Mouse (Mus musculus) heart, postnatal 0 days (tissue): Measurements from ENCODE around the gene Vgf.

Experiments used
- CTCF ChIP-seq: IDR thresholded peaks from 2 replicates; pipeline ENCODE4 v1.5.1; 2016; ENCODE audit warnings: antibody characterized with exemption, control low read depth, low read depth
- EP300 ChIP-seq: IDR thresholded peaks from 2 replicates; pipeline ENCODE4 v1.6.1; 2016; ENCODE audit warnings: antibody characterized with exemption, low read depth

DNA sequence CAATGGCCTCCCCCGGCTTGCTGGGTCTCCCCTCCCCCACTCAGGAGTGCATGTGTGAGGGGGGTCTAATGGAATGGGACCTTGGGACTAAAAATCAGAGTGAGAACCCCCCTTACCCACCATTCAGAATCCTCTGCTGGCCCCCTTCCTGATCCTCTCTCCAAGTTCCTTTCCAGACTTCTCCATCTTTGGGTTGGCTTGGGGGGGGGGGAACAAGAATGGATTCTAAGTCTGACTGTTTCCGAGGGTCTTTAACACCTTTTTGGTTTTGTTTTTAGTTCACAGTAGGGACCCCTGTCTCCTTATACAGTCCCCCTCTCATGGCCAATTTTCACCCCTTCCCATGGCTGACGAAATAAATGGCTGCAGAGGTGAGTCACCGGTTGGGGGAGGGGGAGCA is at the start of gene Vgf:
- TF ChIP-seq CTCF = no peak
- TF ChIP-seq EP300 = no peak
